Mouse (Mus musculus) MEL-GATA-1-ER (cell line): ENCODE measurements at regions not wholly inside any gene's neighbourhood (a gene's known extent, or its start where the extent isn't known, plus 50 kb on each side); places are given as distances from the start of the nearest gene placed in this dataset.

Experiments used
- DNase-seq: peaks from one replicate; pipeline ENCODE4 v3.0.0-alpha.2; 2012; ENCODE audit warnings: low read depth; ENCODE audit errors: extremely low read depth

DNA sequence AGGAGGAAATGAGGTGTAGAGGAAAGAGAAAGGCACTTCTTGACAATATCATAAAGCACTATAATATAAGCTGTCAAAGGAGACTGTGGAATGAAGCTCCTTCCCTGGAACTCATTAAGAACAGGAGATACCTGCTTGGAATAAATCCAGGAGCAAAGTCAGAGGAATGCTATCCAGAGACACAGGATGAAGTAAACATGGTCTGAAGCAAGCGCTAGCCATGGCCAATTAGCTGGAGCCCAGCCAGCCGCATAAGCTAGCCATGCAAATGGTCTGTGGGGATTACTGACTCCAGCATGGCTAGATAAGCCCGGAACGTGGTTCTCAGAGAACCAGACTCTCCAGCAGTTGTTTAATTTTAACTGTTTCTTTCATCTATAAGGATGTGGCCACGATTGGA lies 54.9 kb upstream of the Gpc3 start:
- no peak for DNase-seq

DNA sequence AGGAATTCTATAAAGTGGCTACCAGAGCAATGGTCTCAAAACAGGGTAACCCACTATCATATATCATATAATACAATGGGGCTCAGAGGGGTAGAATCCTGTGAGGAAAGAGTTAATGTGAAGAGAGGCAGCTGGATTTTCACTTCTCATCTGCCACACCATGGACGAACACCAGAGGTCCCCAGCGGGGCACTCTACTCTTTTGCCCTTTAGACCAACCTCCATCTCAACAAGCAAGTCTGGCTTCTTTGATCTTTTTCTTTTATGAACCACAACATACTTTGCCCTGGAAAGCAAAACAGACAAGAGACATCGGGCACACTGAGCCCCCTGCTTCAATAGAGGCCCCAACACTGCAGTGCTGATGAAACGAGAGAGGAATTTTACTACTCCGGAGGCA lies 65.3 kb upstream of the Gpc3 start:
- no peak for DNase-seq

GRCm38 (mm10) chrX:52694392-52694791 lies 80.6 kb upstream of the Gpc3 start:
- DNase-seq: no peak

DNA sequence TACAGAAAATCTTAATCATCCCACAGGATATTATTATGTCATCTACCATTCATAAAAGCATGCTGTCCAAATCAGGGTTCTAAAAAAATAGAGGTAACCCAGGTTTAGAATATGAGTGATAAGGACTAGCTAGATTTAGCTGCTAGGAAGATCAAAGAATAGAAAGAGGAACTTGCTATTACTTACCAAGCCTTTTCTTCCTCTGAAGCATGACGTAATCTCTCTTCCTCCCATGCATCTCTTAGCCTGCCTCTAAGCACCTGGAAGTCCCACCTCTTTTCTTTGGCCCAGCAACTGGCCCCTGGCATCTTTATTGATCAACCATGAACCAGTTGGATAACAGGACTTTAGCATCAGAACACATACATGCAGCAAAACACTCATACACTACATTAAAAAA lies 85.9 kb upstream of the Gpc3 start:
- peak; percentile 5 for DNase-seq

DNA sequence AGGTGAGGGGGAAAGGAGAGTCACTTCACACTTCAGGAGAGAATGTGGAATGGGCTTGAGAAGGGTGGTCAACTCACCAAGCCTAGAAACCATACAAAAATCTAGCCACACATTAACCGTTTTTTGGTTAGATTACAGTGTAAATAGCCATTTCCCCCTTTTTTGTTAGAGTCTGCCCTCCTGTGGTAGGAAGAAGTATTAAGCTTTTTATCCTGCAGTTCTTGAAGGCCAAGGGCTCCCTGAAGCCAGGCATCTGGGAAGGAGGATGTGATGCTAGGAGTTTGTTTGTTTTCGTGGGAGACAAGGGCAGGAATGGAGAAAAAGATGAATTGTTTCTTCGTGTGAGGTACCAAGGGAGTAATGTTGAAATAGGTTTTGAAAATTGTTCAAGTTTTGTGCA lies 73.5 kb upstream of the Ccdc160 start:
- no peak for DNase-seq

DNA sequence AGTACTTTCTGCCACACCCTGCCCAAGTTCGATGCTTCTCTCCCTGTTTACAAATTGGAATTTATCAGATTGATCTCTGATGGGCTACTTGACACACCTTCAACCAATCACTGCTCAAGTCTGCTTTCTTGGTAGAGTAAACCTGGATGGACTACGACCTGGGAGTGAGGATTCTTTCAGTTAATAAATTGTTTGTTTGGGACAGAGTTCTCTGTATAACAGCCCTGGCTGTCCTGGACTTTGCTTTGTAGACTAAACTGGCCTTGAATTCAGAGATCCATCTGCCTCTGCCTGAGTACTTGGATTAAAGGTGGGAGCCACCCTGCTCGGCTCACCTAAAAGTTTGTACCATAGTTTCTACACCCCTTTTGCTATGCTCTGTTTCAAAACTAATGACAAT lies 52.9 kb upstream of the Ccdc160 start:
- no peak for DNase-seq
